Mouse (Mus musculus) heart, postnatal 0 days (tissue): Measurements from ENCODE around the gene Psma2.

Experiments used
- CTCF ChIP-seq: IDR thresholded peaks from 2 replicates; pipeline ENCODE4 v1.5.1; 2016; ENCODE audit warnings: antibody characterized with exemption, control low read depth, low read depth
- EP300 ChIP-seq: IDR thresholded peaks from 2 replicates; pipeline ENCODE4 v1.6.1; 2016; ENCODE audit warnings: antibody characterized with exemption, low read depth

- TF ChIP-seq CTCF: 0 out of 2 replicates have a peak, but pooled peaks have one; percentile 2
- no peak for TF ChIP-seq EP300
Observed at GRCm38 (mm10) chr13:14688955-14689354, 75.9 kb downstream of the Psma2 start.
